16 mouse cellular contexts compared by ENCODE assay signal in genomic region chr9:67849397-67849796, GRCm38 (mm10). TPM values are rescaled to one million over a fixed set of nuclear protein-coding genes. Genes with fewer than 3 reads are reported as not detected.
"Had no signal": no experiment of that assay in that cellular context is flagged by ENCODE, and none has a peak within 500 bp of the region (broad histone marks: within the 10 kb centered on the region; RNA-seq: fewer than 3 reads in every experiment).

No protein-coding gene starts in this region.

- H3K4me2 ChIP-seq: limb, embryonic 15.5 days; liver, embryonic 13.5 days; midbrain, embryonic 13.5 days; neural tube, embryonic 15.5 days had no signal

- ATAC-seq: midbrain, embryonic 13.5 days had no signal

- H3K36me3 ChIP-seq: limb, embryonic 15.5 days had no signal

- H3K27me3 ChIP-seq: limb, embryonic 15.5 days; liver, embryonic 13.5 days; midbrain, embryonic 13.5 days; neural tube, embryonic 15.5 days had no signal

- H3K9ac ChIP-seq: limb, embryonic 15.5 days; midbrain, embryonic 13.5 days; neural tube, embryonic 15.5 days had no signal

- H3K27ac ChIP-seq: limb, embryonic 15.5 days; midbrain, embryonic 13.5 days; neural tube, embryonic 15.5 days had no signal

- DNase-seq: kidney, adult 11 months; kidney, adult 9 months; kidney, postnatal 10 days; kidney, postnatal 4 days; liver, embryonic 13.5 days; lung, adult 18-20 months; right cerebral cortex, adult 18-20 months; right cerebral cortex, postnatal 25 days; thymus, postnatal 14 days had no signal

- H3K4me3 ChIP-seq: layer of hippocampus, adult 2 months; limb, embryonic 15.5 days; liver, embryonic 13.5 days; midbrain, embryonic 13.5 days; neural tube, embryonic 15.5 days had no signal

- H3K9me3 ChIP-seq: limb, embryonic 15.5 days; liver, embryonic 13.5 days; midbrain, embryonic 13.5 days; neural tube, embryonic 15.5 days had no signal

- H3K4me1 ChIP-seq: midbrain, embryonic 13.5 days had no signal

RNA-seq across cellular contexts. Expression of gene C2cd4a, which starts 17.3 kb away (rescaled TPM):
- total RNA-seq: left cerebral cortex, postnatal 25 days; megakaryocyte progenitor cell, adult 5-6 weeks had no signal
- polyA plus RNA-seq: neural tube, embryonic 11.5 days had no signal
